Mouse (Mus musculus): ENCODE measurements at regions not wholly inside any gene's neighbourhood (a gene's known extent, or its start where the extent isn't known, plus 50 kb on each side); places are given as distances from the start of the nearest gene placed in this dataset.

DNA sequence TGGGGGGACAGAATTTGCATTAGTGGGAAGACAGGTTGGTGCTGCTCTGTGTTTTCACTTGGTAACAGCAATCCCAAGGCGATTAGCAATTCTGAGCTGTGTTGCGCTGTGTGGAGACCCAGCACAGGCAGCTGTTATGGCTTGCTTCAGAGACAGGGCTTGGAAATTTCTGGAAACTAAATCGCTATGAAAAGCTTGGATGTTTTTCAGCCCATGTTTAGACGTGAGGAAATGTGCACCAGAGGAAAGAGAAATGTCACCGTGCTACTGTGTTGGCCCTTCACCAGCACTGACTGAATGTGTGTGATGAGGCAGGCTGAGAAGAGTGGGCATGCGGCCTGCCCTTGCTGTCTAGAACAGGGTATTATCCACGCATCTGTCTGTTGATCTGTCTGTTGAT lies 164.6 kb downstream of the Tshz3 start:
- H3K4me3 ChIP-seq (ENCODE audit: insufficient read depth, poor library complexity, severe bottlenecking) = no peak overlapping the region
- no peak for TF ChIP-seq MYOD1 (IDR thresholded peaks at IDR 0.05; ENCODE audit: control insufficient read depth, insufficient read length, low read depth)
- TF ChIP-seq USF1 (IDR thresholded peaks at IDR 0.05; ENCODE audit: low read depth) = no peak
- TF ChIP-seq FOSL1 (IDR thresholded peaks at IDR 0.05; ENCODE audit: insufficient read depth, low read length, poor library complexity, severe bottlenecking) = no peak
- no peak for TF ChIP-seq CEBPB (IDR thresholded peaks at IDR 0.05; ENCODE audit: low read depth)
- no peak for TF ChIP-seq MYOG (IDR thresholded peaks at IDR 0.05; ENCODE audit: control insufficient read depth, extremely low read depth, insufficient read length)
- TF ChIP-seq MAX (IDR thresholded peaks at IDR 0.05) = no peak
- no peak for TF ChIP-seq CTCF (IDR thresholded peaks at IDR 0.05; ENCODE audit: control insufficient read depth, insufficient read depth, insufficient read length)

DNA sequence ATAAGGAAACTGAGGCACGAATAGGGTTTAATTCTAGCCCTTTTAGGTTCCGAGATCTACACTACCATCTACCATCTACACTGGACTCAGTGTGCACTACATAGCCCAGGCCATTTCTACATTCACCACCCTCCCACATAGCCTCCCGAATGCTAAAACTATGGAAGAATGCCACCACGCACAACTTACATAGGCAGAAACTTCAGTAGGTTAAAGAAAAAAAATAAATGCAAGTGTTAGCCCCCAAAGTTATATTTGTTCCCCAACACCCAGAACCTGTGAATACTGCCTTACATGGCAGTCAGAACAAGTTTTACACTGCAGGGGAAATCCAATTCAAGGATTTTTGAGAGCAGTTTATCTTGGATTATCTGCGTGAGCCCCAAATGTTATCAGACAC lies 165.8 kb downstream of the Tshz3 start:
- TF ChIP-seq MYOD1 (IDR thresholded peaks at IDR 0.05; ENCODE audit: control insufficient read depth, insufficient read length, low read depth) = no peak
- no peak for TF ChIP-seq USF1 (IDR thresholded peaks at IDR 0.05; ENCODE audit: low read depth)
- no peak for TF ChIP-seq MAX (IDR thresholded peaks at IDR 0.05)
- no peak for TF ChIP-seq FOSL1 (IDR thresholded peaks at IDR 0.05; ENCODE audit: insufficient read depth, low read length, poor library complexity, severe bottlenecking)
- no peak for TF ChIP-seq CTCF (IDR thresholded peaks at IDR 0.05; ENCODE audit: control insufficient read depth, insufficient read depth, insufficient read length)
- no peak for TF ChIP-seq MYOG (IDR thresholded peaks at IDR 0.05; ENCODE audit: control insufficient read depth, extremely low read depth, insufficient read length)
- no peak for TF ChIP-seq CEBPB (IDR thresholded peaks at IDR 0.05; ENCODE audit: low read depth)
- Histone ChIP-seq H3K79me3 (ENCODE audit: low read depth) (no peaks in the 10 kb centered on the region), H3K79me2 (ENCODE audit: control insufficient read depth, insufficient read depth) (no peaks in the 10 kb centered on the region), H3K36me3 (ENCODE audit: control insufficient read depth, insufficient read depth) (no peaks in the 10 kb centered on the region), H3ac (ENCODE audit: control insufficient read depth, insufficient read length, low read depth) (no peak overlapping the region), H3K27me3 (ENCODE audit: control insufficient read depth, insufficient read depth, insufficient read length) (no peaks in the 10 kb centered on the region), H3K4me3 (ENCODE audit: insufficient read depth, poor library complexity, severe bottlenecking) (no peak overlapping the region)

More for the DNA sequence above, 164.6 kb downstream of the Tshz3 start:
- no peak overlapping the region for H3ac ChIP-seq (ENCODE audit: control insufficient read depth, insufficient read length, low read depth)
- H3K27me3 ChIP-seq (ENCODE audit: control insufficient read depth, insufficient read depth, insufficient read length) = no peaks in the 10 kb centered on the region
- H3K79me3 ChIP-seq (ENCODE audit: low read depth) = no peaks in the 10 kb centered on the region
- H3K79me2 ChIP-seq (ENCODE audit: control insufficient read depth, insufficient read depth) = no peaks in the 10 kb centered on the region
- no peaks in the 10 kb centered on the region for H3K36me3 ChIP-seq (ENCODE audit: control insufficient read depth, insufficient read depth)

DNA sequence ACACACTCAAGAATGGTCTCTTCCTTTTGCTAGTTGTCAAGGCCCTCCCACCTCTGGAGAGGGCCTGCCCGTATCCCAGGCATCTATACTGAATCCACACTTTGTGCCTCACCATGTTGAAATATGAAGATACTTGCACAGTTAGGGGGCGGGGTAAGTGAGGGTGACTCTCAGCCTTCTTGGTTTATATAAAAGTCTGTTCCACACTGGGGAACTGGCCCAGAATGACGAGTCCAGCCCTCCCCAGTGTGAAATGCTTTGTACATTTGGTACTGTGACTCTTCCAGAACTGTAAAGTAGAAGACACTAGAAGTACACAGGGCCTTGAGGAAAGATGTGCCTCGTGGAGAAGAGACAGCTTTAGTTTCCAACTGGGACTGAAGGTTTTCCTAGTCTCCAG lies 166.8 kb downstream of the Tshz3 start:
- Histone ChIP-seq H3ac (ENCODE audit: control insufficient read depth, insufficient read length, low read depth) (no peak overlapping the region), H3K79me2 (ENCODE audit: control insufficient read depth, insufficient read depth) (no peaks in the 10 kb centered on the region), H3K27me3 (ENCODE audit: control insufficient read depth, insufficient read depth, insufficient read length) (no peaks in the 10 kb centered on the region), H3K36me3 (ENCODE audit: control insufficient read depth, insufficient read depth) (no peaks in the 10 kb centered on the region), H3K4me3 (ENCODE audit: insufficient read depth, poor library complexity, severe bottlenecking) (no peak overlapping the region), H3K79me3 (ENCODE audit: low read depth) (no peaks in the 10 kb centered on the region)
- no peak for TF ChIP-seq USF1 (IDR thresholded peaks at IDR 0.05; ENCODE audit: low read depth)
- TF ChIP-seq CTCF (IDR thresholded peaks at IDR 0.05; ENCODE audit: control insufficient read depth, insufficient read depth, insufficient read length) = no peak
- no peak for TF ChIP-seq MYOG (IDR thresholded peaks at IDR 0.05; ENCODE audit: control insufficient read depth, extremely low read depth, insufficient read length)
- TF ChIP-seq MYOD1 (IDR thresholded peaks at IDR 0.05; ENCODE audit: control insufficient read depth, insufficient read length, low read depth) = no peak
- no peak for TF ChIP-seq FOSL1 (IDR thresholded peaks at IDR 0.05; ENCODE audit: insufficient read depth, low read length, poor library complexity, severe bottlenecking)
- TF ChIP-seq MAX (IDR thresholded peaks at IDR 0.05) = no peak
- no peak for TF ChIP-seq CEBPB (IDR thresholded peaks at IDR 0.05; ENCODE audit: low read depth)

DNA sequence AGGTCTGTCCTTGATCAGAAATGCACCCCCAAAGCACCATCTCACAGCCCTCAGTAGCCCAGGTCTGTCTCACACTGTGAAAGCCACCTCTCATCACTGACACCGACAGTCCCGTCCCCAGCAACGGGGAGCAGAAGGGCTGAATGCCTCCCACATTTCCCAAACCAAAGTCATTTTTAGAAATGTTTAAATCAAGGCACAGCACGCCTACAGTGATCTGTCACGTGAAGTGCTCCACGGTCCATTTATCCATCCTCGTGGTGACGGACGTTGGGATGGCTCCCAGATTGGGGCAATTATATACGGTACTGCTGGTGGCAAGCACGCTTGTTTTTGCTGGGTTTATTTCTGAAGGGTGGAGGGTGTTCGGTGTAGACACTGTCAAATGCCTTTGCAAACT lies 168.7 kb downstream of the Tshz3 start:
- H3K27me3 ChIP-seq (ENCODE audit: control insufficient read depth, insufficient read depth, insufficient read length) = no peaks in the 10 kb centered on the region
- no peak for TF ChIP-seq MYOD1 (IDR thresholded peaks at IDR 0.05; ENCODE audit: control insufficient read depth, insufficient read length, low read depth)
- TF ChIP-seq CEBPB (IDR thresholded peaks at IDR 0.05; ENCODE audit: low read depth) = no peak
- no peak for TF ChIP-seq FOSL1 (IDR thresholded peaks at IDR 0.05; ENCODE audit: insufficient read depth, low read length, poor library complexity, severe bottlenecking)
- no peak for TF ChIP-seq MYOG (IDR thresholded peaks at IDR 0.05; ENCODE audit: control insufficient read depth, extremely low read depth, insufficient read length)
- TF ChIP-seq MAX (IDR thresholded peaks at IDR 0.05) = no peak
- no peak for TF ChIP-seq USF1 (IDR thresholded peaks at IDR 0.05; ENCODE audit: low read depth)
- TF ChIP-seq CTCF (IDR thresholded peaks at IDR 0.05; ENCODE audit: control insufficient read depth, insufficient read depth, insufficient read length) = no peak
- H3ac ChIP-seq (ENCODE audit: control insufficient read depth, insufficient read length, low read depth) = no peak overlapping the region
- no peaks in the 10 kb centered on the region for H3K36me3 ChIP-seq (ENCODE audit: control insufficient read depth, insufficient read depth)
- H3K4me3 ChIP-seq (ENCODE audit: insufficient read depth, poor library complexity, severe bottlenecking) = no peak overlapping the region
- no peaks in the 10 kb centered on the region for H3K79me2 ChIP-seq (ENCODE audit: control insufficient read depth, insufficient read depth)
- no peaks in the 10 kb centered on the region for H3K79me3 ChIP-seq (ENCODE audit: low read depth)

DNA sequence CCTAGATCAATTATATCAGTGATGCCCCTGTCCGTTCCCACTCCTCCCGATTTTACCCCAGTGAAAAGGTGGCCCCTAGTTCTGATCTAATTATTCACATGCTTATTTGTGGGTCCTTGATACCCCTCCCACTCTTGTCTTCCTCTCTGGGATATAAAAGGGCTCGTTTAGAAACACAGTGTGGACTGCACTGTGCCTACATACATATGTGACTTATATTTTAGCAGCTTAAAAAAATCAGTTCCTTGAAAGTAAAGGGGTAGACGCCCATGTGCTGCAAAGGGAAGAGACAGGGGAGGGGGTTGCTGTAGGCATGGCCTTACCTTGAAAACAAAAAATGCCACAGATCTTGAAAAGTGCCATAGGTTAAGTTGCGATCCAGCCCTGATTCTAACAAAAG lies 176.1 kb downstream of the Tshz3 start:
- Histone ChIP-seq H3K27me3 (ENCODE audit: control insufficient read depth, insufficient read depth, insufficient read length) (no peaks in the 10 kb centered on the region), H3ac (ENCODE audit: control insufficient read depth, insufficient read length, low read depth) (no peak overlapping the region), H3K4me3 (ENCODE audit: insufficient read depth, poor library complexity, severe bottlenecking) (no peak overlapping the region), H3K36me3 (ENCODE audit: control insufficient read depth, insufficient read depth) (no peaks in the 10 kb centered on the region), H3K79me3 (ENCODE audit: low read depth) (no peaks in the 10 kb centered on the region), H3K79me2 (ENCODE audit: control insufficient read depth, insufficient read depth) (no peaks in the 10 kb centered on the region)
- TF ChIP-seq CEBPB (IDR thresholded peaks at IDR 0.05; ENCODE audit: low read depth) = no peak
- no peak for TF ChIP-seq MYOG (IDR thresholded peaks at IDR 0.05; ENCODE audit: control insufficient read depth, extremely low read depth, insufficient read length)
- TF ChIP-seq FOSL1 (IDR thresholded peaks at IDR 0.05; ENCODE audit: insufficient read depth, low read length, poor library complexity, severe bottlenecking) = no peak

DNA sequence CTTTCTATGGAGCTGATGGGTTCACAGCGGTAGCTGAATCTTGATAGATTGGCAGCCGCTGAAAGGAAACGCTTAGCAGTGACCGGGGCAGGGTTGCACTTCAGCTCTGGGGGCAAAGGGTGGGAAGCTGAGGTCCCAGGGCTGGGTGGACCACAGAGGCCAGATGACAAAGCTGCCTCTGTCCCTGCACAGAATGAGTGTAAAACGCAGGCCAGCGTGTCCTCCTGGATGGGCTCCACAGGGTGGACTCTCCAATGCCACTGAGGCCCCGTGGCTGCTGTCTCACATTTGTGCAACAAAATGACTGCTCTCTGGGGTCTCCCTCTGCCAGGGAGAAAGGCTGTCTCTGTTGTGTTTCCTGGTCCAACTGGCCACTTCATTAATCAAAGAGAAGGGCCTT lies 179.8 kb downstream of the Tshz3 start:
- H3K27me3 ChIP-seq (ENCODE audit: control insufficient read depth, insufficient read depth, insufficient read length) = no peaks in the 10 kb centered on the region
- no peak overlapping the region for H3ac ChIP-seq (ENCODE audit: control insufficient read depth, insufficient read length, low read depth)
- TF ChIP-seq CEBPB (IDR thresholded peaks at IDR 0.05; ENCODE audit: low read depth) = no peak
- TF ChIP-seq FOSL1 (IDR thresholded peaks at IDR 0.05; ENCODE audit: insufficient read depth, low read length, poor library complexity, severe bottlenecking) = no peak
- no peak for TF ChIP-seq MYOD1 (IDR thresholded peaks at IDR 0.05; ENCODE audit: control insufficient read depth, insufficient read length, low read depth)
- no peak for TF ChIP-seq CTCF (IDR thresholded peaks at IDR 0.05; ENCODE audit: control insufficient read depth, insufficient read depth, insufficient read length)
- TF ChIP-seq USF1 (IDR thresholded peaks at IDR 0.05; ENCODE audit: low read depth) = no peak
- H3K79me2 ChIP-seq (ENCODE audit: control insufficient read depth, insufficient read depth) = no peaks in the 10 kb centered on the region
- no peaks in the 10 kb centered on the region for H3K36me3 ChIP-seq (ENCODE audit: control insufficient read depth, insufficient read depth)
- no peaks in the 10 kb centered on the region for H3K79me3 ChIP-seq (ENCODE audit: low read depth)
- no peak overlapping the region for H3K4me3 ChIP-seq (ENCODE audit: insufficient read depth, poor library complexity, severe bottlenecking)
